Mouse (Mus musculus) liver, embryonic 14.5 days (tissue): ENCODE data around the gene Srpk3. TPM values are rescaled to one million over a fixed set of nuclear protein-coding genes. Genes with fewer than 3 reads are reported as not detected.

ENCODE experiments used
- ATAC-seq: fragments of 200-750 bp; cut with Nextera tagmentation; 2 replicates; pipeline ENCODE4 v1.8.0; 2017; ENCODE audit warnings: moderate number of reproducible peaks, mild to moderate bottlenecking, moderate library complexity; ENCODE audit not compliant: insufficient read depth
- DNase-seq, 3 experiments: peaks; one replicate each; pipeline ENCODE4 v3.0.0-alpha.2; 2012 to 2013; ENCODE audit warnings: low read depth in 3 of 3, low spot score in 3 of 3
- H3K27ac ChIP-seq: fragments of 300-500 bp; sonication (generic); 2 replicates; pipeline ENCODE4 v1.5.1; 2014; ENCODE audit warnings: moderate library complexity, mild to moderate bottlenecking, control low read depth, inconsistent platforms
- H3K27me3 ChIP-seq: fragments of 300-500 bp; sonication (generic); 2 replicates; pipeline ENCODE4 v1.6.1; 2014; ENCODE audit warnings: mild to moderate bottlenecking, low read length, moderate library complexity; ENCODE audit not compliant: control insufficient read depth, insufficient read depth
- H3K36me3 ChIP-seq: fragments of 300-500 bp; sonication (generic); replicated peaks from 2 replicates; pipeline ENCODE4 v1.6.1; 2014; ENCODE audit warnings: low read depth; ENCODE audit not compliant: control insufficient read depth, insufficient read depth
- H3K4me1 ChIP-seq, 2 experiments: fragments of 200-500 bp in 1 of 2; fragments of 300-500 bp in 1 of 2; sonication (generic) in 1 of 2; replicated peaks; 2 replicates each; pipeline ENCODE4 v1.6.1; 2012 to 2014; ENCODE audit warnings: antibody characterized with exemption in 1 of 2, inconsistent platforms in 1 of 2, low read length in 1 of 2; ENCODE audit not compliant: control insufficient read depth in 2 of 2, insufficient read depth in 2 of 2
- H3K4me2 ChIP-seq: fragments of 300-500 bp; sonication (generic); 2 replicates; pipeline ENCODE4 v1.6.1; 2014; ENCODE audit warnings: low read depth, mild to moderate bottlenecking, control low read depth, moderate library complexity
- H3K4me3 ChIP-seq, 2 experiments: fragments of 200-500 bp in 1 of 2; fragments of 300-500 bp in 1 of 2; sonication (generic) in 1 of 2; 2 replicates each; pipeline ENCODE4 v1.5.1; 2012 to 2014; ENCODE audit warnings: low read depth in 2 of 2, low read length in 2 of 2, mild to moderate bottlenecking in 2 of 2, control low read depth in 1 of 2, inconsistent platforms in 1 of 2, moderate library complexity in 1 of 2; ENCODE audit not compliant: insufficient read depth in 1 of 2
- H3K9ac ChIP-seq: fragments of 300-500 bp; sonication (generic); replicated peaks from 2 replicates; pipeline ENCODE4 v1.6.1; 2014; ENCODE audit warnings: mild to moderate bottlenecking, control low read depth, moderate library complexity
- H3K9me3 ChIP-seq: fragments of 300-500 bp; sonication (generic); 2 replicates; pipeline ENCODE4 v1.6.1; 2016; ENCODE audit warnings: low read length, mixed read lengths; ENCODE audit not compliant: control insufficient read depth
- CTCF ChIP-seq: IDR thresholded peaks from 2 replicates; pipeline ENCODE4 v1.5.1; 2016; ENCODE audit warnings: antibody characterized with exemption, low read depth, control low read depth
- EP300 ChIP-seq: IDR thresholded peaks from 2 replicates; pipeline ENCODE4 v1.6.1; 2016; ENCODE audit warnings: antibody characterized with exemption, low read depth
- WGBS: fragments of 180-500 bp; shearing (Covaris S2); extraction: QIAGEN DNeasy Blood & Tissue Kit; methylation state at CpG from one replicate; pipeline ENCODE4 v1.1.7; 2014; ENCODE audit not compliant: insufficient replicate concordance; 5-methylcytosine and 5-hydroxymethylcytosine counted together
- polyA plus RNA-seq, 2 experiments: library from polyadenylated mRNA; depleted of rRNA in 1 of 2; stranded (reverse) in 1 of 2; unstranded in 1 of 2; fragments of >200 nt; fragmentation: Nextera tagmentation in 1 of 2; extraction: Ambion mirVana in 1 of 2; gene quantifications; 2 replicates each; pipeline versions ENCODE4 v1.2.1 to v1.2.3; 2012 to 2014

The Srpk3 gene
- polyA plus RNA-seq, 2 experiments = 0.05 to 0.12 TPM

DNA sequence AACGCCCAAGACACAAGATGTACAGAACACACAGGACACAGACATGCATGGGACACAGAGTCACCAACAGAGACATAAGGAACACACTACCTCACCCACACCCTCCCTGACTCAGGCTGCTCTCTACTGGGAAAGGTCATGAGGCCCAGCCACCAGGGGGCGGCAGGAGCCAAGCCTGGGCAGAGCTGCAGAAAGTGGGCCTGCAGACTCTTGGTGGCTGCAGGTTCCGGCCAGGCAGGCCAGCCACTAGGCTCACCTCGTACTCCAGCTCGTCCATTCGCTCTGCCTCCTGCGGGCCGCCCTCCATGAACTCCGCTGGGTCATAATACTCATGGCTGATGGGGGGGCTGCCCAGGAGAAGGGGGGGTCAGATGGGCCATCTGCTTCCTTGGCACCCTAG, 24.3 kb downstream of the Srpk3 start:
- WGBS = 25% methylated on average over 9 of the region's 9 CpGs
- ATAC-seq (peak; percentile 51; the same call in 1 of the 2 replicates), DNase-seq (peak in 1 of 3 experiments; percentile 28)
- H3K4me1 ChIP-seq = no peaks in the 10 kb centered on the region
- H3K4me2 ChIP-seq = no peak overlapping the region
- no peaks in the 10 kb centered on the region for H3K27me3 ChIP-seq
- no peak overlapping the region for H3K27ac ChIP-seq
- H3K9me3 ChIP-seq = no peaks in the 10 kb centered on the region
- H3K4me3 ChIP-seq = no peak overlapping the region
- no peaks in the 10 kb centered on the region for H3K36me3 ChIP-seq
- H3K9ac ChIP-seq = no peak overlapping the region
- TF ChIP-seq EP300 (no peak), CTCF (peak; percentile 89)

- Histone ChIP-seq H3K4me3 (no peak overlapping the region), H3K27me3 (no peaks in the 10 kb centered on the region), H3K27ac (no peak overlapping the region), H3K9me3 (no peaks in the 10 kb centered on the region), H3K36me3 (no peaks in the 10 kb centered on the region), H3K9ac (no peak overlapping the region), H3K4me1 (no peaks in the 10 kb centered on the region), H3K4me2 (no peak overlapping the region)
- no peak for ATAC-seq
- no peak for TF ChIP-seq EP300
- TF ChIP-seq CTCF = no peak
- DNase-seq = no peak
- WGBS = 69% methylated on average over 1 of the region's 1 CpGs
These were observed 31.6 kb downstream of the Srpk3 start for GRCm38 (mm10) chrX:73805814-73806213.

DNA sequence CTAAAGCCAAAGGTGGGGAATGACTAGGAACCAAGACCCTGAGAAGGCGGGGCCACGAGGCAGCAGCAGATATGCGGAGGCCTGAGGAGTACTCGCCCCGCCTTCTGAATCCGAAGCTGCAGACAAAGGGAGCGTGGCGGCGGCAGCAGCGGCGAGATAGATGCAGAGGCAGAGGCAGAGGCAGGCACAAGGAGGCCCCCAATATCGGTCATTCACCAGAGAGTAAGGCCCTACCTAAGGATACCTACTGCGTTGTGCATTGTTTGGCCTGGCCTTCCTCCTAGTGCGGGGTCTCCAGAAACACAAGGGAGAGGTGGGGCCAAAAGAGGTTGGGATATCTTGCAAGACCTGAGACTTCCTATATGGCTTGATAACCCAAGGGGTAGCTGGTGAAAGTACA, 40.9 kb downstream of the Srpk3 start:
- no peak overlapping the region for H3K27ac ChIP-seq
- H3K27me3 ChIP-seq = no peaks in the 10 kb centered on the region
- peaks cover 0 to 4% of the 10 kb centered on the region in 2 experiments; a peak in 1 of 4 replicates for H3K4me1 ChIP-seq
- no peak overlapping the region for H3K9ac ChIP-seq
- no peak overlapping the region for H3K4me3 ChIP-seq
- DNase-seq (no peak), ATAC-seq (no peak)
- TF ChIP-seq EP300 (no peak), CTCF (no peak)
- H3K9me3 ChIP-seq = no peaks in the 10 kb centered on the region
- no peaks in the 10 kb centered on the region for H3K36me3 ChIP-seq
- no peak overlapping the region for H3K4me2 ChIP-seq
- WGBS = 10% methylated on average over 14 of the region's 14 CpGs

- ATAC-seq (no peak), DNase-seq (no peak)
- H3K36me3 ChIP-seq = no peaks in the 10 kb centered on the region
- H3K4me3 ChIP-seq = no peak overlapping the region
- no peaks in the 10 kb centered on the region for H3K9me3 ChIP-seq
- H3K27me3 ChIP-seq = no peaks in the 10 kb centered on the region
- no peak overlapping the region for H3K9ac ChIP-seq
- H3K4me1 ChIP-seq = peaks cover 0 to 4% of the 10 kb centered on the region in 2 experiments; a peak in 1 of 4 replicates
- no peak overlapping the region for H3K4me2 ChIP-seq
- WGBS = 8% methylated on average over 3 of the region's 3 CpGs
- TF ChIP-seq EP300 = no peak
- TF ChIP-seq CTCF = no peak
- no peak overlapping the region for H3K27ac ChIP-seq
These were observed 42.5 kb downstream of the Srpk3 start for GRCm38 (mm10) chrX:73816596-73817314.

DNA sequence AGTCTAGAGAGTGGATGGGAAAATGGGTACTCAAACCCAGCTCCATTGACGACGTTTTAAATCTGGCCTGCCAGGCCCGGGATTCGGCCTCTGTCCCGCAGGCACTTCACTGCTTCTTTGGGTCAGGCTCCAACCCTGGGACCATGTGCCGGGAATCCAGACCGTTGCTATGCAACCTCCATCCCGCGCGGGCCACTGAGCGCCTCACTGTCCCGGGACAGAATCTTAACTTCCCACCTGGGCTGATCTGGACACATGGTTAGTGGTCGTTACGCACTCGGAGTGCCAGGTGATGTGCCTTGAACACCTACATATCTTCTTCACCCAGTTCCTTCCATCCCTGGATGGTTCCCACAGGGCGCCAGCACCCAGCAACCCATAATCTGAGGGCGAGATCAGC, 49.5 kb downstream of the Srpk3 start:
- Histone ChIP-seq H3K4me1 (no peaks in the 10 kb centered on the region), H3K9ac (no peak overlapping the region), H3K9me3 (no peaks in the 10 kb centered on the region), H3K27ac (no peak overlapping the region), H3K36me3 (no peaks in the 10 kb centered on the region), H3K4me3 (no peak overlapping the region), H3K27me3 (peaks cover 26% of the 10 kb centered on the region), H3K4me2 (no peak overlapping the region)
- DNase-seq (no peak), ATAC-seq (no peak)
- TF ChIP-seq CTCF = no peak
- no peak for TF ChIP-seq EP300
- 20% methylated on average over 17 of the region's 17 CpGs for WGBS
